Mouse (Mus musculus) cerebellum, adult (tissue): ENCODE data around the gene Dnajc27.

Experiments
- ATAC-seq: cut with Nextera tagmentation; 2 replicates; pipeline ENCODE4 v1.9.2; 2017; ENCODE audit warnings: mild to moderate bottlenecking, moderate library complexity, mixed read lengths; ENCODE audit not compliant: insufficient number of reproducible peaks, low FRiP score, low TSS enrichment

The Dnajc27 gene

DNA sequence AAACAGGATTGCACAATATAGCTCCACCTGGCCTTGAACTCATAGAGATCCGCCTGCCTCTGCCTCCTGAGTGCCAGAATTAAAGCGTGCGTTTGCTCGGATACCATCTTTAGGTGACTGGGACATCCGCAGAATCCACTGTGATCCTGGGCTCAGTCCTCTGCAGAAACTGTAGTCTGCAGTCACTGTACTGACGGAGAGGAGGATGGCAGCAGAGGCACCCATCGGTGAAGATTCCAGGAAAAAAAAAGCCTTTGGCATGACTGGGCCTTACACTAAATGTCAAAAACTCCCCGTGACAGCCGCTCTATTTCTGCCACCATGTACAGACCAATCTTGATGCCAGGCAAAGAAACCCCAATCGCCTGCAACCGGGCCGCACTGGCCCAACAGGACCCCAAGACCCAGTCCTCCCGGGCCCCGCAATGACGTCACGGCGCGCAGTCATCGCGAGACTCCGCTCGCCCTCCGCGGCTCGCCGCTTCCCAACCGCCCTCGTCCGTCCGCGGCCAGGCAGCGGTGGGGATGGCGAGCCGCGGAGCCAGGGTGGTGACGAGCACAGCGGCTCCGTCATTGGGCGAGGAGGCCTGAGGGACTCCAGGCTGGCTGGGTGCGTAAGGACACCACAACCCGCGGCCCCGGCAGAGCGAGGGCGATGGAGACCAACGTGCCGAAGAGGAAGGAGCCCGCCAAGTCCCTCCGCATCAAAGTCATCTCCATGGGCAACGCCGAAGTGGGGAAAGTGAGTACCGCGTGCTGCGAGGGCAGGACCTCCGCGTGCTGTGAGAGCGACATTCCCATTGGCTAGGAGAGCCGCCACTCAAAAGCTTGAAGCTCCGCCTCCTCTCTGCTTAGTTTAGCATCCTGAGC lies at the start of gene Dnajc27:
Dnajc27 (plus strand) TSS at position 452 of the 870 bp plus-strand sequence.
- ATAC-seq: peak; percentile 91

DNA sequence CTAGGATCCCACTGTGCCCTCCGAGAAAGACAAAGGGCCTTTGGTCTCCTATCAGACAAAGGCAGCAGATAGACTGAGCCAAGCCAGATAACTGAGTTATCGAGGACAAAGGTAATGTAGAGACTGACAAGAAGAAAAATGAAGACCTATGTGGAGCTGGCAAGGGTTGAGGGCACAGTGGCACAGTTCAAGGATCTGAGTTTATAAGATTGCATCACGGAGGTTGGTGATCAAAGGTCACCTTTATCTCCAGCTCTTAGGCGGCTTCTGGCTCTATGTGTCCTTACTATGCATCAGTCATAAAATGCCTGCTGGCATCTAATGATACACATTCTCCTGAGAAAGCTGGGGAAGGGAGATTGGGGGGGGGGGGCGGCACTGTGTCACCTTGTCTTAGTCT lies 46.2 kb upstream of the Dnajc27 start:
- ATAC-seq: no peak

DNA sequence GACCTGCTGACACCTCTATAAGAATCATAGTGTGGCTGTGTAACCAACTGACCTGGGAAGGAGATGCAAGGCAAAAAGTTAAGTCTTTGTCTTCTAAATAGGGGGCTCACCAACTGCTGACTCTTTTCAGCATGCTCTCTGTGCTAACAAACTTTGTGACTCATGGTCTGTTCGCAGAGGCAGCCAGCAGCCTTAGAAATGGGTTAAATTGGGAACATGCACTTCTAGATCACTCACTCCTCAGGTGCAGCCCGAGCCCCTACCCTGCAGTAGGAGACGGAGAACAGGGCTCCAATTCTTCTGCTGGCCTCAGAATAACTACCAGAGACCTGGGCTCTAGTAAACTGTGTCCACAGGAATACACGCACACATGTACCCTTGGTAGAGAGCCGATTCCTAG lies 44.9 kb upstream of the Dnajc27 start:
- no peak for ATAC-seq

DNA sequence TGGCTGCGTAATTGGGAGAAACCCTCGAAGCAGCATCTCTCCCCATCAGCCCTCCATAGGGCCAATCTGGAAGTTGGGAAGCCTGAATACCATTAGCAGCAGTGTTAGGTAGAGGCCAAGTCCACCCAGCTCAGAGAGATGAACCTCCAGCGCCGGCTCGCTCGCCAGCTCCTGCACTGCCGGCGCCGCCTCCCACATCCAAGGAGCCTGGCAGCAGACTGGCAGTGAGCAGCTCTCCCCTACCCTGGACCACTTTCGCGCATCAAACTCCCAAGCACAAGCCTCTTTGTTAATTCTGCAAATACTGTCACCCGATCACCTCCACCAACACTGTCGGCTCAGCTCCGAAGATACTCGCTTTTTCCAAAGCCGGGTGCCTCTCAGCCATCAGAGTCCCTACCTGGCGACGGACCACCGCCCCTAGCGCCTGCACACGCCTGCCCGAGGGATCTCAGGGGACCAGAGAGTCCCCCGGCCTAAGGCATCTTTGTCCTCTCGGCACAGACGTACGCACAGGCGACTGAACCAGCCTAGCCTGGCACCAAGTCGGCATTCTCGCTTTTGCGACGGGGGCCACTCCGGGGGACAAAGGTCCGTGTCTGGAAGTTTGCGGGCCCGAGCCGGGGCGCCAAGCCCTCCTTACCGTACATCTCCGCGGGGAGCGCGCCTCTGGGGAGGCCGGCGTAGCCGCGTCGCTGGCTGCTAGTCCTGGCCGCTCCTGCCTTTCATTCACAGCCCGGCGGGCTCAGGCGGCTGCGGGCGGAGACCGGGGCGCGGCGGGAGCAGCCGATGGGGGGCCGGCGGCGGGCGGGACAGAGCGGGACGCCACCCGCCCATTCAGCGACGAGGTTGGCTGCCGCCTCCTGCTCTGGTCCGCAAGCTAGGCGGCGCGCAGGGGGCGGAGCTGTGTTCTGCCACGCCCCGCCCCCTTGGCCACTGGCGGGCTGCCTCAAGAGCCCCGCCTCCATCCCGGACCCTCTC lies 44.0 kb upstream of the Dnajc27 start, which contains the start of gene Efr3b:
Efr3b (minus strand) TSS at position 855 of the 981 bp plus-strand sequence.
- peak; percentile 74 for ATAC-seq

DNA sequence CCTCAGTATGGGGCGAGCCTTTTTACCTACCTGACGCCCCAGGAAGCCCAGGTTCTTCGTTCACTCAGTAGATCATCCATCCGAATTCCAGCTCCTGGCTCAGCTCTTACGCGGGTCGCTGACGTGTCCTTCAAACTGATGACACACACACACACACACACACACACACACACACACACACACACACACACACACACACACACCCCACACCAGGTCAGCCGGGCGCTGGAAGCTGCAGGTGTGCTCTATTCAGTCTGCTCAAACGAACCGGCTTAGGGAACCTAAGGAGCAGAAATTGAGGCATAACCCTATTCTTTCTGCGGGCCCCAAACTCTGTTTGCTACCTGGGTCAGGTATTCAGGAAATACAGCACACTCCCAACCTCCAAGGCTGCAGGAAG lies 43.3 kb upstream of the Dnajc27 start:
- ATAC-seq: peak; percentile 3; the same call in 1 of the 2 replicates

DNA sequence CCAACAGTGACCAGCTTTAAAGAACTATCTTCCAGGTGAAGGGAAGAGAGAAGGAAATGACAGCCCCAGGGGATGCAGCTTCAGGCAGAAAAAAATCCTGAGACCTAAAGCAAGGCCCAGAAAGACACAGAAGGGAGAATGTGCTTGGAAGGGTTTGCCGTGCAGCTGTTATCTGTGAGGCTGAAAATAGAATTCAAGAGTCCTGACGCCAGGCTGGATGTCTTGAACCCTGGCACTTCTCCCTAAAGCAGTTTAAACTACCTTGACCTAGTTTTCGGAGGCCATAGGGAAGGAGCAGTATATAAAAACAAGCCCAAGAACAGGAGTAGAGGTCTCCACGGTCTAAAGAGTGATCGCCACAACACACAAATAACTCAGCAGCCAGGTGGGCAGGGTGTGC lies 40.0 kb upstream of the Dnajc27 start:
- no peak for ATAC-seq

DNA sequence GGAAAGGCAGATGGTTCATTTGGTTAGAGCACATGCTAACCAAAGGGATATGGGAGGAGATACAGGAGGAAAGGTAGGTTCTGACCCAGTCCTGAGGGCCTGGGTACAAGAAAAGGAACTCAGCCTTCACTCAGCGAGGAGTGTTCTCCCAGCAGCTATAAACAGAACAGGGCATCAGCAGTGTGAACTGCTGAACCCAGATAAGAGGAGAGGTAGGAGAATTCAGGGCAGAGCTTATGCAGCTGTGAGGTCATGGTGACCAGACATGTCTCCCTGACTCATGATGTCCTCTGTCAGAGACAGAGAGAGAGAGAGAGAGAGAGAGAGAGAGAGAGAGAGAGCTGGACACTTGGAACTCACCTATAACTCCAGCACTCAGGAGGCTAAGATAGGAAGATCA lies 36.4 kb upstream of the Dnajc27 start:
- ATAC-seq: no peak

DNA sequence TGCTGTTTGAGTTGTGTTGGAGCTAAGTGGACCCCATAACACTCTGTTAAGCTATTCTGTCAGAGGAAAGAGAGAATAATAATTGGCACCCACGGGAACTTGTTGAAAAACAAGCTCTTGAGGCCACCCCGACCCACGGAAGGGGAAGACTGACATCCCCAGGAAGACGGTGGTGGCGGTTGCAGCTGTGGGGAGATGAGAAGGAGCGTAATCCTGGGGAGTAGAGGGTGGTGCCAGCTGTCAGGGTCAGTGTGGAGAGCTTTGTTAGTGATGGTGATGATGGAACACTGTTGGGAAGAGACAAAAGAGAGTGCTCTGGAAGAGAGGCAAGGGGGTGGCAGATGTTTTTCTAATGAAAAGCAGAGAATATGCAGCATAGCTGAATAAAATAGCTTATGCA lies 34.4 kb upstream of the Dnajc27 start:
- no peak for ATAC-seq

DNA sequence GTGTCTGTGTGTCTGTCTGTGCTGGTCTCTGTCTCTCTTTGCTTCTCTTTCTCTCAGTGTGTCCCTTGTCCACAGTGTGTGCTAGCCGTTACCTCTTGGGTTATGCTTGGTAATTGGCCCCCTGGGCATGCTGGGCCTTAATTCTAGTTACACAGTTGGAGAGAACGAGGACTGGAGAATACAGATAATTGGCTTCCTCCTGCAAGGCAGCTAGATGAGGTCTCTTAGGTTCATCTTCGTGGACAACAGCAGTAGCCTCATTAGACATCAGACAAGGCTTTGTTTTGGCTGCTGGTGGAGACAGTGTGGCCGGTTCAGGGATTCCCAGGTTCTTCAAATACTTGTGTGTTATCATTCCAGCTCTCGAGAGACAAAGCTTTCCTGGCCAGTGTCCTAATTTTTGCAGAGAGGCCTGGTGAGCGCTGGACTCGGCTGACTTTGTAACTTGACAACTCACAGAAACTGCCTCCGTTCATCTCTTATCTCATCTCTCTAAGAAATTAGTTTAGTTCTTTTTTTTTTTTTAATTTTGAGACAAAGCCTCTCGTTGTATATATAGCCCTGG lies 31.4 kb upstream of the Dnajc27 start:
- ATAC-seq: no peak

DNA sequence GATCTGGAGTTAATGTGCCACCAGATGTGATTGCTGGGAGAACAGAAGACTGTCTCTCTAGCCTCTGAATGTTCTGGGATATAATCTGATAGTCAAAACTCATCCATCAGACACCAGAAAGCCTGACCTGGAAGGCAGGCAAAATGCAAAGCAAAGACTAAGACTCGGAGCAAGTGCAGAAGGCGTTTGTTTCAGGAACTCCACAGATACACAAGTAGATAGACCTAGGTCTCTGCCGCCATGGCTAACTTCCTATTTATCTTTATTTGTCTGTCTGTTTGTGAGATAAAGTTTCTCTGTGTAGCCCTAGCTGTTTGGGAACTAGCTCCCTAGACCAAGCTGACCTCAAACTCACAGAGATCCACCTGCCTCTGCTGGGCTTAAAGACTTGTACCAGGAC lies 28.7 kb upstream of the Dnajc27 start:
- ATAC-seq: no peak

DNA sequence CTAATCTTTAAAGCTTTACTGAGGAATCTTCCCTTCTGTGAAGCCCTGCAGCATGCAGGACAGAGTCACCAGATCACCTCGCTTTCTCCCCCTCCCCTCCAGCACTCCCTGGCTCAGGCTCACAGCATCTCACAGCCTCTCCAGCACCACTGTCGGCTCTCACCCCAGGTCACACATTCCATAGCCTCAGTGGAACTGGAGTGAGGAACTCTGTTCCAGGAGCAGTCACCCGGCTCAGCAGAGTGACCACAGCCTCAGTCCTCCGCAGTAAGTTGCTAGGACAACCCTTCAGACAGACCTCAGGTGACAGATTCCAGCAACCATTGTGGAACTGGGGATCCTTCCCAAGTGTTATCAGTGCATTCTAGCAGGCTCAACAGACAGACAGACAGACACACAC lies 27.5 kb upstream of the Dnajc27 start:
- no peak for ATAC-seq

DNA sequence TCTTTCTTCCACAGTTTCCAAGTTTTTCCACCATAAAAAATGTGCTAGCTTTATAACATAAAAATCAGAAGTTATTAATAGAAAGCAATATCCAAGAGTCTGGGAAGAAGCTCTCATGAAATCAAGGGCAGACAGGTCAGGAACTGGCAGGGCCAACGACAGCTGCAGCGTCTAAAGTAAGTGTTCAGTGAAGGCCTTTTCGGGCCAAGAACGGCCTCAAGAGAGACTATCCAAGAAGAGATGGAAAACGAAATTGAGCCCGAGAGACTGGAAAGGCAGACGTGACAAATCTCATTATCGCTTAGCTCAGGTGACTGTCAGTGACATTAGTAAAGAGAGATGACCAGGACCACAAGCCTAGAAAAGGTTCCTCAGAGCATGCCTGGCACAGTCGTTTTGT lies 24.1 kb upstream of the Dnajc27 start:
- no peak for ATAC-seq

DNA sequence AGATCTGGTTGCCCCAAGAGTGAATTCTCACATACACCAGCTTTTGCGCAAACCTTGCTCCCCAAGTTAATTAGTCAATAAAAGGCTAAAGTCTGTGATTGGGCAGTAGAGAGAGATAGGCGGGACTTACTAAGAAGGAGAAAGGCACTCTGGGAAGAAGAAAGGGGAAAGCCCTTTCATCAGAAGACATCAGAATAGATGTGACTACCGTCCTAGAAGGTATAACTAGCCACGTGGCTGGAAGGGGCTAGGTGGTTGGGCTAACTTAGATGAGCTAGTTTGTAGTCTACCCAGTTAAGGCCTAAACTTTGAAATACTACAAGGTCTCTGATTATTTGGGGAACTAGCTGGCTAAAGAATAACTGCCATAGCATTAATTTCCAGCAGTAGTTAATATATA lies 22.7 kb upstream of the Dnajc27 start:
- ATAC-seq: no peak

DNA sequence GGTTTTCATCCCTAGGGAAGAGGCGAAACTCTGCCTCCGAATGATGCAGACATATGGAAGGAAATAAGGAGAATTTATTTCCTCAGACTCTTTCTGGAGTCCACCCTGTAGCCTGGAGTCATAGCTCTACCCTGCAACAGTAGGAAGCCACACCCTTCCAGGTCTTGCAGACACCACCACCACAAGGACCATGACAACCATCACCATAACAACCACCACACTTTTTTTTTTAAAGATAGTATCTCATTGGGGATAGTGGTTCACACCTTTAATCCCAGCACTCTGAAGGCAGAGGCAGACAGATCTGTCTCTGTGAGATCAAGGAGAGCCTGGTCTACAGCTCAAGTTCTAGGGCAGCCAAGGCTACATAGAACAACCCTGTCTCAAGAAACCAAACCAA lies 16.9 kb upstream of the Dnajc27 start:
- no peak for ATAC-seq

DNA sequence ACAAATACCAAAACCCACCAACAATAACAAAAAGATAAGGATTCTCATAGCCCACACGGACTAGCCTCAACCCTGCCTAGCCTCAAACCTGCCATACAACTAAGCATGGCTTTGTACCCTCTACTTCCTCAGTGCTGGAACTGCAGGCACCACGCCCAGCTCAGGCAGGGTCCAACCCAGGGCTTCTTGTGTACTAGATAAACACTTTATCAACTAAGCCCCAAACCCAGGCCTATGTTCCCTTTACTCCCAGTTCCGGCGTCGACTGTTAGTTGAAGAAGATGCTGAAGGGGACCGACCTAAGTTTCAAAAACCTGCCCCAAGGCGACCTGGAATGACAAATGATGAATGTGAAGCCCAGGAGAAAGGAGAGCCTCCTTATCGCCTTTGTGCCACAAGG lies 16.4 kb upstream of the Dnajc27 start:
- no peak for ATAC-seq

DNA sequence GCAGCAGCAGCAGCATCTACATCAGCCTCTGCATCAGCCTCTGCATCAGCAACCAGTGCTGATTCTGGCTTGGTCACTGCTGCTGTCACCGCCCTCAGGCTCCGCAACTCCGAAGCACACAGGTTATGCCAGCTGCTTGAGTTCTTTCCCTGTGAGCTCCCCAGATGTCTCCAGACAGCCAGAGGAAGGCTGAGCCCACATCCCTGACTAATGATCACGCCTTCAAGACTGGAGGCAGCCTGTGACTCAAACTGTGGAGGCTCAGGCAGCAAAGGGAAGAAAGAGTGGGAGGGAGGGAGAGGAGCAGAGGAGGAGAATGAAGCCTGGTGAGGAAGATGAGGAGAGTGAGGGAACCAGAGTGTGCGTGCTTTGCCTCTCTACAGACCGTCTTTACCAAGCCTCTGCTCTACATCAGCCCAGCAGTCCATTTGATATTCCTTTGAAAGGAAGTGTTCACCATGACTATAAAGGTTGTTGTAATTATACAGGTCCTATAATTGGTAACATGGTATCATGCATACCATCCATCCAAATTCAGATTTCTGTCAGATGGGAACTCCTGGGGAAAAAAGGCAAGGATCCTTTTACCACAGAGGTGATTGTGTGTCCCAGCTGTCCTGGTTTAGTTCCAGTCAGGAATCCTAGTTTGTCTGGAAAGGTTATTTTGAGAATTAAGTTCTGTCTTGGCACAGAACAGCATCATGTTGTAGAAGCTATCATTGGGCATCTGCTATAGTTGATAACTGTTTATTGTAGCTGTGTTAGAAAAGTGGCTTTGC lies 15.5 kb upstream of the Dnajc27 start:
- ATAC-seq: no peak

DNA sequence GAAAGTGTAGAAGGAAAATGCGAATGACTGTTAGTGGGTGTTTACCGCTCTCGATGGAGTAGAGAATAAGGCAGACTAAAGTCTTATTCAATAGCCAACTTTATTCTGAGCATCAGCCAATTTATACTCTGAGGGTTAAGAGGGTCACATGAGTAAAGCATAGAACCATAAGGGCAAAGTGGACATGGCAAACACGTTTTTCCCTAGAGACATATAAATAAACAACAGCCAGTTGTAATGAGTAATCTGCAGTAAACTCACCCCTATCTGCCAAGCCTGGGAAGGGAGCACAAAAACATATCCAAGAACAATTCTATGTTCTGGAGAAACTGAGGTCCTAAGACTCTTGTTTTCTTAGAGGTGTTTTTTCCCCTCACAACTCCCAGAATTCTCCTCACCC lies 13.8 kb upstream of the Dnajc27 start:
- no peak for ATAC-seq

DNA sequence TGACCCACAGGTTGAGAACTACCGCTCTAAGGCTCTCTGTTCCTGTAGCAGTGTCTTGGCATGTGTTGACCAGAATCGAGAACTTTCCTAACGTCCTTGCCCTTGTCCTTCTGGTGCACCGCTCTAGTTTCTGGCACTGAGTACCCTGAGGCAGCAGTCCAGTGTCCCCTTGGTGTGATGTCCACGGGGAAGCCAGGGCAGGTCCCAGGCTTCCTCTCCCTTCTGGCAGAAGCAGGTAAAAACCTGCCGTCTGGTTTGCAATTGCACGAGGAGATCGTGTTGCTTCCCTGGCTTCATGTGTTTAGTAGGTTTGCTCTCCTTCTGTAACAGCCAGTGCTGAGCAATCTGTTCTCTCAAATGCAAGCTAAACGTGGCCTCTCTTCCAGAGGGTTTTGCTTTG lies 10.7 kb upstream of the Dnajc27 start:
- ATAC-seq: peak; percentile 15; the same call in 1 of the 2 replicates

DNA sequence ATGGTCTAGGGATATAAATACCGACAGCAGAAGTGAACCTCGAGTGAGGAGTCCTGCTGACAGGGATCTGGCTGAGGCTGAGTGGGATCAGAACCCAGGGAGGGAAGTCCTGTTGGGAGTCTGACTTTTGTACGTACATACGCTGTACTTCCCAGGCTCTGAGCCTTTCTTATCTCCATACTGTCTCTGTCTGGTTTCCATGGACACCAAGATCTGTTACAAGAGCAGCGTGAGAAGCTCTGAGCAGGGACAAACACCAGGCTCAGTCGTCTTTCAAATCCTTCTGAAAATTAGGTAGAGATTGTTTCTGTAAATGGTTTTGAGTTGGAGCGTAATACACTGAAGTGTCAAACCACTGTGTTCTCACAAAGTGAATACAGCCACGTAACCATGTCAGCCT lies 7.0 kb upstream of the Dnajc27 start:
- ATAC-seq: no peak

DNA sequence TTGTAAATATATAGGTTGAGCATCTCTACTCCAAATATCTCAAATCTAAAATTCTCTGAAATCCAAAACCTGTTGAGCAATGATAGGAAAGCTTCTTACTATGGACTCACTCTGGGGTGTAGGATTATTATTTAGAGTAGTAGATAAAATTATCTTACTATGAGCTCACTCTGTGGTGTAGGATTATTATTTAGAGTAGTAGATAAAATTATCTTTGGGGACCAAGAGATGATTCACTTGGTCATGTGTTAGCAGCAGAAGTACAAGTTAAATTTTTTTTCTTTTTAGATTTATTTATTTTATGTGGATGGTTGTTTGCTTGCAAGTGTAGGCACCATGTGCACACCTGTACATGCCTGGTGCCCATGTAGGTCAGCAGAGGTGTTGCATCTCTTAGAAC lies 6.0 kb upstream of the Dnajc27 start:
- no peak for ATAC-seq
